Mouse (Mus musculus): ENCODE measurements at regions not wholly inside any gene's neighbourhood (a gene's known extent, or its start where the extent isn't known, plus 50 kb on each side); places are given as distances from the start of the nearest gene placed in this dataset.

DNA sequence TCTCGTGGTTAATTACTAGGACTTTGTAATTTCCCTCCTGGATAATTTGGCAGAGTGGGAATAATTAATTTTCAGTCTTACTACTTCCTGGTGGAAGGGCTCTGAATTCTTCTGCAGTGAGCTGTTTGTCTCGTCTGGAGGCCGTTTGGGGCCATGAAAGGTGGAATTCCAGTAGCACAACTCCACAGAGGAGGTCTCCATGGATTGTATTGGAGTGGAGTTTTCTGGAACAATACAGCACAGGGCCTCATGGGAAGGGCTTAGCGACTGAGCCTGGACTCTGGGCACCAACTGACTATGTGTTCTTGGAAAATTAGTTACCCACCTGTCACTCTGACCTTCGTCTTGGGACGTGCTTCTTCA lies 197.1 kb downstream of the Xxylt1 start:
- CTCF ChIA-PET = no interaction called here
- POLR2A ChIA-PET = no interaction called here

DNA sequence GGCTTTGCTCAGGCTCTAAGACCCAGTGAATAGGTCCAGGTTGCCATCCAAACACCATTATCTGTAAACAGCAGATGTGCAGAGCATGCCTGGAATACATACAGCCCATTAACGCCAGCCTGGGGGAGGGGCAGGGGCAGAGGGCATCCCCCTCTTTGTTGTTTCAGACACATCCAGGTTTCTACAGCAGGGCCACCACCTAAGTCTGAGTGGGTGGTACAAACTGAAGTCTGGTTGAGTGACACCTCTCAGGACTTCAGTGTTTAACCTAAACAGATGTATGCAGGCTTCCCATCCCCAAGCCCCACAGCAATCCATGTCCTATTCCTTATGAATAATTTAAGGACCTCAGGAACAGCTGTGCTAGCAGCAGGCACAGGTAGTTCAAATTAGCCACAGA lies 194.2 kb downstream of the Xxylt1 start:
- ChIA-PET CTCF (no interaction called here), POLR2A (interaction anchor here in 1 of 4 experiments (1.2 kb wide), 1 partner anchor 40 kb away, joined by 3 read pairs; no protein-coding TSS in a partner anchor)

DNA sequence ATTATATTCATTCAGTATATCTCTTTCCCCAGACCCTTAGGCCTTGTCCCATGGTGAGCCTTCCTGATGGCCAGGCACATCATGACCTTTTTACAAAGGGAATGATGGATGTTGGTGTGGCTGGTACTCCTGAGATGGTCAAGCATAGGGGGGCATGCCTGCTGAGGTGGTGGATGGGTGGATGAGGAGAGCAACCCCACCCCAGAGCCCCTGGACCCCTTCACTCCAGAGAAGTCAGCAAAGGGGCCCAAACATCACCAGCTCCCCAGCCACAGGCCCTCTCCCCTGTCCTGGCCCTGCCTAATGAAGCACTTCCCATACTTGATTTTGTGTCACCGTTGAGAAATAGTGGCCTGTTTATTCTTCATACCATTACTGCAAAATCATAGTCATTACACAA lies 193.7 kb downstream of the Xxylt1 start:
- ChIA-PET CTCF (no interaction called here), POLR2A (no interaction called here)

DNA sequence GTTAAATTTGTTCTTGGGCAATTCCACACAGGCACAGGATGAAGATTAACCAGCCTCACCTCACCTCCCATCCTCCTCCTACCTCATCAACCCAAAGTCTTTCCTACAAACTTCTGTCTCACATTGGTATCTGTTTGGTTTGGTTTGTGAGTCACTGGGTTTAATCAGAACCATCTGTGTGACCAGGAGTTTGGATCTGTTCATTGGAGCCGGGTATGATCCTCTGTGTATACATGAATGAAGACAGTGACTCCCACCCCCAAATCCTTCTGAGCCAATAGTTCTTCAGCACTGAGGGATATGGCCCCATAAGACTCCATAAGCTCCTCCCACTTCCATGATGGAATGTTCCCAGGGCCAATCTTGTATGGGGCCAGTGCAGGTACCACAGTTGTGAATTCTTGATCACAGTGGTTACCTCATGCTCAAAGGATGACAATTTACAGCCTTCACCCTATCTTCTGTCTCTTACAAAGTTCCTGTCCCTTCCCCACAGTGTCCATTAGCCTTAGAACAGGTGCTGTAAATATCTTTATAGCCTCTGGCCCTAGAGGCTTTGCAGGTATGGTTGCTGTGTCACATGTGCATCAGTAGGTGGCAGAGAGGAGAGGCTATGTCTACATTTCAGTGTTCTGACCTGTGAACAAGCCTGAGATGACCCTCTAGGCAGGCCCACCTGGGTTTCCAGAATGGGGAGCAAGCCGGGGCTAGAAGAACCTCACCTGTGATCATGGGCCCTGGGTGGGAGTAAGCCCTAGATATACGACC lies 192.5 kb downstream of the Xxylt1 start:
- POLR2A ChIA-PET = interaction anchor here in 2 of 4 experiments (1.1 to 1.5 kb wide), 2 partner anchors 18 kb away, joined by 3 read pairs; no protein-coding TSS in a partner anchor
- CTCF ChIA-PET = interaction anchor here in 1 of 4 experiments (1.7 kb wide), 1 partner anchor 182 kb away, joined by 6 read pairs; no protein-coding TSS in a partner anchor

DNA sequence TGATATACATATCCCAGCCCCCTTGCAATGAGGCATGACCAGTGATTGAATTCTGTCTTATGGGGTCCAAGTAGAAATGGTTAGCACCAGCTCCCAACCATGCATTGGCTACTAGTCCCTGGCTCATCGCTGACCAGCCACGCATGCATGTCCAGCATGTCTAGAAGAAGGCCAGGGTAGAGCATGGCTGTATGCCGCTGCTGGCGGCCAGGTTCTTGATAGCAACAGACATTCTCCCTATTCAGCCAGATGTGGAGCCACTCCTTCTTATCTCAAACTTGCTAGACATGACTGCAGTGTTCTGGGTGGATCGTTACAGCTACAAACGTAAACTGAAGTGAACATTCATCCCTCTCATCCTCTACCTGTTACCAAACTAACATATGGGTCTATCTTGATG lies 188.6 kb downstream of the Xxylt1 start:
- ChIA-PET CTCF (no interaction called here), POLR2A (no interaction called here)

DNA sequence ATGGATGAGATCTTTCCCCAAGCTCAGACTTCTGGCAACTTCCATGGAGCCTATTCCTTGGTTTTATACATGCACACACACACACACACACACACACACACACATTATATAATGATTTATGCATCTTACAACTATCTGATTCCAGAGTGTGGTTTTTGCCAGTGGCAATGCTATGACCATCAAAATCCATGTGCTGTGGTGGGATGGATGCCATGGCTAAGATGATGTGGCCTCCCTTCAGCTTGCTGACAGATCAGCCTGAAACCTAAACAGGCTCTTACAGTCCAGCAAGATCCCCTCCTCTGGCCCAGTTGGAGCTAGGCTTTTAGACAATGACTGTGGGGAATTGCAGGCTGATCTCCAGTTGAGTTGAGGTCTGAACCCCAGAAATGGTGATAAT lies 187.1 kb downstream of the Xxylt1 start:
- POLR2A ChIA-PET = interaction anchor here in 2 of 4 experiments (0.6 to 0.7 kb wide), 4 partner anchors 41 to 843 kb away, joined by 3 to 5 read pairs (median 4); no protein-coding TSS in a partner anchor
- CTCF ChIA-PET = no interaction called here

DNA sequence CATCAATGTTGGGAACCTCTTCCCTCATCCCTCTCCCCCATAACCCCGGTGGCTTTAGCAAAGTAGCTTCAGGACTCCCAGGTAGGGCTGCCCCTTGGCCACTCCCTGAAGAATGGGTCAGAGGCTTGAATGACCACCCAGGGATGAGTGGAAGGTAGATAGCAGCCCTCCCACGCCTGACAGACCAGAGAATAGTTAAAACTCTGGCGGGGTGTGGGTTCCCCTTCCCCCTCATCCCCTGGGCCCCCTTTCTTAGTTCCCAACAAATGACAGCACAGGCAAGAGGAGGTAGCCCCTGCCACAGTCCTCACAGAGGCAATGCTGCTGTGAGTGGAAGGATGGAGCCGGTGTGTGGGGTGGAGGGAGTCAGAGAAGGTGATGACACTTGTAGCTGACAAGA lies 186.2 kb downstream of the Xxylt1 start:
- CTCF ChIA-PET = no interaction called here
- POLR2A ChIA-PET = interaction anchor here in 2 of 4 experiments (0.6 to 1.0 kb wide), 3 partner anchors 40 to 893 kb away, joined by 3 to 5 read pairs (median 4); no protein-coding TSS in a partner anchor

DNA sequence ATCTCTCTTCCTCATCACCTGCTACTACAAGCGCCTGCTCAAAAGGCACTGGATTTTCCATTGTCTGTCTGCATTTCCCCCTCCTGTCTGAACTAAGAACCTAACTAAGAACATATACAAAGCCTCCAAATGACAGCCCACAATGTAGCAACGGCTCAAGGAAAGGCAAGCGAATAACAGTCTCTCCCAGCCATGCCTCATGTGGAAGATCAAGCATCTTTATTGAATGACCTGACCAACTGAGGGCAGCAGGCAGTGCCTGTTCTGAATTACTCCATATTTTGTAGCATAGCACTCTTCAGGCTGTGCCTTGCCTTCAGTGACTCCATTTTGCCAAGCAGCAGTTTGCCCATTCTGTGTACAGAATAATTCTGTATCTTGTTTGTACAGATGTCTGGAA lies 183.9 kb downstream of the Xxylt1 start:
- POLR2A ChIA-PET = no interaction called here
- CTCF ChIA-PET = no interaction called here

DNA sequence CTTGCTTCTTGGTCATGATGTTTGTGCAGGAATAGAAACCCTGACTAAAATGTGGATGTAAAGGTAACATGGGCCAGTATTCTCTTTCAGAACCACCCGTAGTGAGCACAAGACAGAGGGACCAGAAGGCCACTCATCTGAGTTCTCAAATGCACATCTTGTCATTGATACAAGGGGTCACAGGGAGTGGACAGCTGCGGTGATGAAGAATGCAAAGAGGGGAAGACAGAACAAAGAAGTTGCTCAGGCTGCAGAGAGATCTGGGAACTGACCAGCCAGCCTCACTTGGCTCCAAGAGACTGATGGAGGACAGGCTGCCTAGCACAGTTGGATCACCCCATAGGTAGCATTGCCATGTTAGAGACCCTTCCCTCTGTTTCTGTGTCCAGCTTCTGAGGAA lies 181.1 kb downstream of the Xxylt1 start:
- CTCF ChIA-PET = no interaction called here
- POLR2A ChIA-PET = no interaction called here

DNA sequence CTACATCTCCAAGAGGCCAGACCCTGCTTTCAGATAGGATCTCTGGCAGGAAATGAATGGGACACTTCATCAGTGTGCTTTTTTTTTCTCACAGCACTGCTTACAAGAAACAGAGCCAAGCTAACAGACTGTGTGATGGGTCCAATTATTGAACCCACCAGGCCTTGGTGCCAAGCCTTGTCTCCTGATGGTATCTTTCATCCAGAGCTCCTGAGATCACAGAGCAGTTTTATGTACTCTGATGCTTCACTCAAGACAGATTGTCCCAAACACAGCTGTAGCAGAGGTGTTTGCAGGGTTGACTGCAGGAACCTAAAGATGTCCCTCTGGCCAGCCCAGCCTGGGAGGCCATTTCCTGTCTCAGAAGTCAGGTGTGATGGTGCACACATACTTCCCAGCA lies 179.9 kb downstream of the Xxylt1 start:
- CTCF ChIA-PET = no interaction called here
- POLR2A ChIA-PET = interaction anchor here in 2 of 4 experiments (0.6 to 0.7 kb wide), 2 partner anchors 80 to 801 kb away, joined by 3 read pairs; no protein-coding TSS in a partner anchor
